Mouse (Mus musculus) brain, embryonic 14.5 days (tissue): ENCODE measurements around the gene Tmem221. TPM values are rescaled to one million over a fixed set of nuclear protein-coding genes. Genes with fewer than 3 reads are reported as not detected.

Experiments
- DNase-seq: peaks from one replicate; pipeline ENCODE4 v3.0.0-alpha.2; 2011; ENCODE audit warnings: low read depth
- CTCF ChIP-seq: fragments of 200-500 bp; IDR thresholded peaks from 2 replicates; pipeline ENCODE4 v1.5.1; 2012; ENCODE audit warnings: inconsistent platforms, mild to moderate bottlenecking, moderate library complexity, borderline replicate concordance; ENCODE audit not compliant: insufficient read depth, insufficient read length; ENCODE audit errors: extremely low read depth
- POLR2A ChIP-seq: fragments of 200-500 bp; IDR thresholded peaks from 2 replicates; pipeline ENCODE4 v1.6.1; 2012; ENCODE audit warnings: mild to moderate bottlenecking, inconsistent platforms, borderline replicate concordance; ENCODE audit not compliant: poor library complexity, insufficient read depth, insufficient read length, severe bottlenecking; ENCODE audit errors: extremely low read depth
- polyA plus RNA-seq: library from polyadenylated mRNA; depleted of rRNA; stranded (reverse); fragments of >200 nt; gene quantifications from 2 replicates; pipeline ENCODE4 v1.2.3, GENCODE M21; 2012

The Tmem221 gene
- polyA plus RNA-seq, 1 experiment = 0.07 TPM

DNA sequence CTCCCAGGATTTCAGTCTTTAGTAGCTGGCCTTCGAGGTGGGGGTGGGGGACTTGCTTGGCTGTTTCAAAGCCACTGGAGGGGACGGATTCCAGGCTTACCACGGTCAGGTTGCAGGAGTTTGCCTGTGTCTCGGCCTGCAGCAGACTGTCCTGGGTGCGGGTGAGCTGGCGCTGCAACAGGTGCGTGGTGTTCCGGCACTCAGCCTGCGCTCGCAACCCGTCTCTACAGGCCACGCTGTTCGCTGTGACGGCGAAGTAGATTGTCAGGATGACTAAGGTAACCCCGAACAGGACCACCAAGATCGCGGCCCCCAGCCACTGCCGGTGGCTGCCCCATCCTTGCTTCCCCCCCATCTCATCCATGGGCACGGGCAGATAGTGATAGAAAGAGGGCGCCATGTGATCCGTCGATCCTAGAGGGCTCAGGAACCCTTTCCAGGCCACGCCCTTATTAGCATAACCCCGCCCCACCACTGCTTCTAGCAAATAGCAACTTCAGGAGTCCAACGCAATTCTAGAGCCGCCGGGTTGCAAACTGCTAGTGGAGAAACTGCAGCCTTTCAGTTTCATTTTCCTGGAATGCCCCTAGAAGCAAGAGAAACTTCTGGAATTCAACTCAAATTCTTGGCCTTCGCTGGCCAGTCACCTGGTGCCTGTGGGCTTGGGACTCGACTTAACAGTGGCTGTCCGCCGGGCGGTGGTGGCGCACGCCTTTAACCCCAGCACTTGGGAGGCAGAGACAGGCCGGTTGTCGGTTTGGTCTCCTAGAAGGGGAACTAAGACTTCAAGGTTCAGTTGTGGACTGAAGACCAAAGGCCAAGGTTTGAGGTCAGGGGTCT, 21.4 kb downstream of the Tmem221 start, which contains the start of gene Bst2:
Gene Bst2 (minus strand): TSS at position 429 of the 840 bp plus-strand sequence.
- no peak for TF ChIP-seq CTCF
- TF ChIP-seq POLR2A = no peak
- DNase-seq = peak; percentile 82

DNA sequence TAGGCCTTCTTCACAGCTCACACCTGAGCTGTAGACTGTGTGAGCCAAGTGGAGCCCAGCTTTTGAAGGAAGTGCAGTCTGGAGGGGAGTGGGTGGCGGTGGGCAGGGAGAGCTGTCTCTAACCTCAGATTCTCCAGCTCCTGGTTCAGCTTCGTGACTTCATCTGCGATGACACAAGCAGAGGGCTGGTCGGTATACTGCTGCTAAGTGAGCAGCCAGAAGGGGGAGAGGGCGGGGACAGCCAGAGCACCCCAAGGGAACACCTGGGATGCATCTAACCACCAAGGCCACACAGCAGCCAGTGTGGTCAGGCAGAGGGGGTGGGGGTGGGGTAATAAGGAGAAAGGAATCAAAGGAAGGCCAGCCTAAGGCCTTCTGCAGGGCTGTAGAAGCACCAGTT, 23.0 kb downstream of the Tmem221 start:
- TF ChIP-seq POLR2A = no peak
- TF ChIP-seq CTCF = no peak

DNA sequence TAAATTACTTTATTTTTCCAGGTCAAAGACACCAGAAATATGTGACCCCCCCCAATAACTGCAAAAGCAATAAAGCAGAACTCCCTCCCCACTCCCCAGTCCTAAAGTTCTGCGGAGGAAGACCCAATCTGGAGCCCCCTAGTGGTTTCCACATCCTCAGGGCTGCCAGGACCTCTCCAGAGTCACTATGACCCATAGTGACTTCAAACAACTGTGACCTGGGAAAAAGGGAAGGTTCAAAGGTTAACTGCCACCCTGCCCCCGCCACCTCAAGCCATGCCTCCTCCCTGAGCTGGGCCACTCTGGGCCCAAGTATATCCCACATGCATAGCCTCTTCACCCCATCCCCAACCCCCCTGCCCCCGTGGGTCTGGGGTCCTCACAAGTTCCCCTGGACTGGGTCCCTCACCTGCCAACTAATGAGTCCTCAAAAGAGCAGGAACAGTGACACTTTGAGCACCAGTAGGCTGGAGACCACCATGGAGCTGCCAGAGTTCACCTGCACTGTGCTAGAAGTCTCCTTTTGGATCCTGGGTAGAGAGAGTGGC, 24.3 kb downstream of the Tmem221 start:
- TF ChIP-seq POLR2A = no peak
- peak; percentile 19; the same call in 1 of the 2 replicates for TF ChIP-seq CTCF
- no peak for DNase-seq

More for the DNA sequence above, 23.0 kb downstream of the Tmem221 start:
- no peak for DNase-seq

DNA sequence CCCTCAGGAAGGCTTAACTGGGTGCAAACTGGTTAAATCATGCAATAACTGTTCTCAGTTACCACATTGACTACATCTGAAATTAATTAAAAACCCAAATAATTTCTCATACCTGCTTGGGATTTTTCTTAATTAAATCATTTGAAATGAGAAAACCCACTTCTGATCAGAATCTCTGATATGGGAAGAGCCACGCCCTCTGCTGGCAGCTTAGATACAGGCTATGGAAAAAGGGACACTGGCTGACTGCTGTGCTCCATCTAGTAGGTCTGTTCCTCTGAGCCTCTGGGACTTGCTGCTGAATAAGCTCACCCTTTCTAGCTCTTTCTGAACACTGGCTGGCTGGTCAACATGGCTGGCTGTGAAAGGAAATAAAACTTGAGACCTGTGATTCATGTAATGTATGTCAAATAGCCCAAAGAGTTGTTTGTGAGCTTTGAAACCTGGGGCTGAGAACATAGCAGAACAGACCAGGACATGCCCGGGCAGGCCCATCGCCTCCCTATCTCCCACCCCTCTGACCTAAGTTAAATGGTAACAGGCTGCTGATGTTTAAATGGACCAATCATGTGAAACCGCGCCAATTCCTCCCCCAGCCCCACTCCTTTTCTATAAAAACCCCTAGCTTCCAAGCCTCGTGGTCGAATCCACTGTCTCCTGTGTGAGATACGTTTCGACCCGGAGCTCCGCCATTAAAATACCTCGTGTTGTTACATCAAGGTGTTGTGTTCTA, 27.8 kb downstream of the Tmem221 start:
- TF ChIP-seq CTCF = peak; percentile 52; the same call in 1 of the 2 replicates
- peak; percentile 48 for DNase-seq

DNA sequence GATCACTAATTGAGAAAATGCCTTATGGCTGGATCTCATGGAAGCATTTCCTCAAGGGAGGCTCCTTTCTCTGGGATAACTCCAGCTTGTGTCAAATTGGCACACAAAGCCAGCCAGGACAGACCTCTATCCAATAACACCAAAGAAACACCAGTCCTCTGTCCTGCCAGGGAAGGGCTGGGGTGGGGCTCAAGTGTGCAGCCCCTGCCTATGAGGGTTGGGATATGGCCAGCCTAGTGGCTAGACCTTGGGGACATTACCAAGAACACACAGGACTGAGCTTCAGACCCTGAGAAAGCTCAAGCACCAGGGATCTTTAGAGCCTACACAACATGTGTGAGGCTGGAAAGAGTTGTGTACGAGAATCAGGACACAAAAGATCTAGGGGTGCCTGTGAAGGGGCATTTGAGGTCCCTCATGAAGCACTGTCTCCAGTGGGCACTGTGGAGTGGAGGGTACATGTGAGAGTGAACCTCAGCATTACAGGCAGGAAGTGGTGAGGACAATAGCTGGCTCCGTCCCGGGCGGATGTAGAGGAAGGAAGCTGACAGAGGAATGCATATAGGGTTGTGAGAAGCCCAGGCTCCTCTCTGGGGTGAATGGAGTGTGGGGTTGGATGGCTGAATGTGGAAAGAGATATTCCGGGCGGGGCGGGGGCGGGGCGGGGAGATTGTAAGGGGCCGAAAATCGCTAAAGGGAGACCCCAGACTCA, 30.2 kb downstream of the Tmem221 start:
- DNase-seq = no peak
- TF ChIP-seq CTCF = no peak
- TF ChIP-seq POLR2A = no peak

DNA sequence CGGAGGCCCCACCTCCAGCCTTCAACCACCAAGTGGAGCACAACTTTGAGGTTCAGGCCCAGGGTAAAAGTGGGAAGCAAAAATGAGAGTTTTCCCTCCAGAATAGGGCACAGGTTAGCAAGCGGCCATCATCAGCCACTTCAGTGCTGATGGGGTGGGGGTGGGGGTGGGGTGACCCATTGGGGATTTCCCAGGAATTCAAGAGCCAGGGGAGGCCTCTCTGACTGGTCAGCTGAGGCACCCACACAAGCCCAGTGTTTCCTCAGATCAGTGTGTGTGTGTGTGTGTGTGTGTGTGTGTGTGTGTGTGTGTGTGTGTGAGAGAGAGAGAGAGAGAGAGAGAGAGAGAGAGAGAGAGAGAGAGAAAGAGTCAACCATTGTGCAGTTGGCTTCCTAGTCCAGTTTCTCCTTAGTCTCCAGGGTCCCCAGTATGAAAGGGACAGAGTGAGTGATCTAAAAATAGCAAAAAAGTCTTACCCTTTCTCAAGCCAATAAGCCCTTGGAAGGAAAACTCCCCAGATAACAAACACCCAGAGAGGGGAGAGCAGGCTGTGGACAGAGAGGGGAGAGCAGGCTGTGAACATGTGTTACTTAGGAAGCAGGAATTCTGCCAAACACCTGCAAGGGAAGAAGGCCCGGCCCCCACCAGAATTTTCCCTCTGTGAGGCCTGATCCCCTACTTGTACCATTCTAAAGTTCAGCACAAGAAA, 31.4 kb downstream of the Tmem221 start:
- DNase-seq = no peak
- TF ChIP-seq POLR2A = no peak
- no peak for TF ChIP-seq CTCF

DNA sequence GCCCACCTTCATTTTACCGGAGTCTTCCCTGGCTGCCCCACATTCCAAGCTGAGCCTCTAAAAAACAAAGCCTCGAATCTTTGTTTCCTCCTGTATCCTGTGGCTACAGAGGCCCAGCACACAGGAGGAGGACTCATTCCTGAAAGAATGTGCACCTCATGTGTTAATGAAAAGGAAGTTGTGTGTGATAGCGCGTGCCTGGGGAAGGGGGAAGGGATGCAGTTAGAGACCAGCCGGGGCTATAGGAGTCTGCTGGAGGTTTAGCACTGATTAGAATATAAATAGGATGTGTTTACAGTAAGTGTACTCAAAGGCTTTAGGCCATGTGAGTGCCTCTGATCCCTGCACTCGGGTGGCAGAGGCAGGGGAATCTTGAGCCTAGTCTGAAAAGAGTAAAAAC, 32.4 kb downstream of the Tmem221 start:
- DNase-seq = no peak
- TF ChIP-seq POLR2A (no peak), CTCF (no peak)

DNA sequence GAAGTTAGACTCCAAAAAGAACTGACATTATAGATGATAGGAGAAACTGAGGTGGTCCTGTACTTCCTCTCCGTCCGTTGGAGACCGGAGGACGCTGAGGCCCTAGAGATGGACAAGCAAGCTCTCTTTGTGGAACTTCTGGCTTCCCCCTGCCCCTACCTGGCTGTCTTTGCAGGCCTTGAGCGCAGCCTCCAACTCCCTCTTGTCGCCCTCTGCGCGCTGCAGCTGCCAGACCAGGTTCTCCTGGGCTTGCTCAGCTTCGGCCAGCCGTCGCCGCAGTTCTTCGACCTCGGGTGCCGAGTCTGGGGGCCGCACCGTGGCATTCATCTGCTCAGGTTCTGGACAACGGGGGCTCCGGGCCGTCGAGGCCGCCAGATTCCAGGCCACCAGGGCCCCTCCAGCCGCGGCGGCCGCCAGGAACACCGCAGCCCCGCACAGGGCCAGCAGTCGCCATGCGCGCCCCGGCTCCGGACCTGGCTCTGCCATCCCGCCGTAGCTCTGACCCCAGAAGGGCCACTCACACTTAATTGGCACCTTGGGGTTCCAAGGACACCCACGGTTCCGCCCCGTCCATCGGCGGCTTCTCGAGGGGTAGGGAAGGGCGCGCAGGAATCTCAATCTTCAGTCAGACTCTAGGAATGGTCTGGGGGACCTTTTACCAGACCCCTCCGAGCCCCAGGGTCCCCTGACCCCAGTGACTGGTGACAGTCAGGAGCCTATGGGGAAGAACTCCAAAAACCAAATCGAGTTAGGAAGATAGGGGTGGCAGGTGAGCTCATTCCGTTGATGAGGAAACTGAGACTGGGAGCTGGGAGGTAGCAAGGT, 33.2 kb downstream of the Tmem221 start, which contains the start of gene Ccdc194:
Gene Ccdc194 (minus strand): TSS at position 486 of the 825 bp plus-strand sequence.
- no peak for DNase-seq
- no peak for TF ChIP-seq POLR2A

DNA sequence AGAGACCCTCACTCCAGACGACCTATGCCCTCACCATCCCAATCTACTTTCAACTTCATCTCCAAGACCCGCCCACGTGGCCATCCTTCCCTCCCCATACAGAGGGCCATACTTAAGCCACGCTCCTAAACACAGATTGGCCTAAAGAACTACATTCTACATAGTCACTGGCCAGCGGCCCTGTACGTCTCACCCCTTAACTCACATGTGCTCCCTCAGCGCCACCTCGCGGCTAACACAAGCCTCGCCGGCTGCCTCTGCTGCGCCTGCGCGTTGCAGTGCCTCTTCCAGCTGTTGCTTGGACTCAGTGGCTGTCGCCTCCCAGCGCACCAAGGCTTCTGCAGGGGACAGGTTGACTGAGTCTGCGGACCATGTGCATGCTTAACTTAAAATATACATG, 37.0 kb downstream of the Tmem221 start:
- DNase-seq = peak; percentile 93
- TF ChIP-seq POLR2A (no peak), CTCF (peak; percentile 90)
